Mouse (Mus musculus) bone marrow, adult 2 months (tissue): Measurements from ENCODE around the gene Ric8a. TPM values are rescaled to one million over a fixed set of nuclear protein-coding genes. Genes with fewer than 3 reads are reported as not detected.

Source experiments
- H3K27ac ChIP-seq: fragments of 200-500 bp; 2 replicates; pipeline ENCODE4 v1.5.1; 2012; ENCODE audit warnings: low read depth, mild to moderate bottlenecking, control low read depth, inconsistent platforms, low read length; ENCODE audit not compliant: control insufficient read depth, poor library complexity, insufficient read depth
- H3K4me1 ChIP-seq: fragments of 200-500 bp; 2 replicates; pipeline ENCODE4 v1.6.1; 2011; ENCODE audit warnings: low read length; ENCODE audit not compliant: control insufficient read depth, insufficient read depth
- H3K4me3 ChIP-seq: fragments of 200-500 bp; replicated peaks from 2 replicates; pipeline ENCODE3; 2011; ENCODE audit warnings: mild to moderate bottlenecking, low read depth, low read length, control low read depth; ENCODE audit not compliant: control insufficient read depth
- CTCF ChIP-seq: fragments of 200-500 bp; IDR thresholded peaks from 2 replicates; pipeline ENCODE4 v1.5.1; 2011; ENCODE audit warnings: low read length, control low read depth; ENCODE audit not compliant: control insufficient read depth, insufficient read depth
- POLR2A ChIP-seq: fragments of 200-500 bp; IDR thresholded peaks from 2 replicates; pipeline ENCODE4 v1.6.1; 2011; ENCODE audit warnings: low read depth, mild to moderate bottlenecking, control low read depth, low read length, borderline replicate concordance; ENCODE audit not compliant: control insufficient read depth
- WGBS: fragments of 180-500 bp; shearing (Covaris S2); methylation state at CpG from one replicate; pipeline ENCODE4 v1.1.7; 2018; 5-methylcytosine and 5-hydroxymethylcytosine counted together
- polyA plus RNA-seq: library from polyadenylated mRNA; stranded (reverse); fragments of >200 nt; gene quantifications from 2 replicates; pipeline ENCODE4 v1.2.4, GENCODE M21; 2011; ENCODE audit warnings: low replicate concordance; ENCODE audit not compliant: missing spikeins, insufficient read depth, insufficient read length

The Ric8a gene
- polyA plus RNA-seq, 1 experiment, result 53.0 TPM

GRCm38 (mm10) chr7:140828171-140828881 lies 28.4 kb upstream of the Ric8a start:
- TF ChIP-seq CTCF (no peak), POLR2A (no peak)
- WGBS, result 10% methylated on average over 8 of the region's 8 CpGs
- Histone ChIP-seq H3K4me1 (no peaks in the 10 kb centered on the region; the same call in 1 of the 2 replicates), H3K27ac (no peak overlapping the region), H3K4me3 (no peak overlapping the region)

- Histone ChIP-seq H3K4me3 (no peak overlapping the region), H3K27ac (no peak overlapping the region), H3K4me1 (no peaks in the 10 kb centered on the region; the same call in 1 of the 2 replicates)
- no peak for TF ChIP-seq CTCF
- no peak for TF ChIP-seq POLR2A
- 40% methylated on average over 6 of the region's 6 CpGs for WGBS
These were observed 25.3 kb upstream of the Ric8a start for GRCm38 (mm10) chr7:140831447-140831846.

- no peak for TF ChIP-seq POLR2A
- TF ChIP-seq CTCF, result no peak
- H3K4me1 ChIP-seq, result no peaks in the 10 kb centered on the region
- H3K4me3 ChIP-seq, result no peak overlapping the region
- H3K27ac ChIP-seq, result no peak overlapping the region
- WGBS, result 73% methylated on average over 4 of the region's 4 CpGs
These were observed 23.4 kb upstream of the Ric8a start for GRCm38 (mm10) chr7:140833341-140833740.

GRCm38 (mm10) chr7:140834968-140835757 lies 21.6 kb upstream of the Ric8a start, which contains the start of gene Urah:
TSS of gene Urah (plus strand) at chr7:140835018.
- TF ChIP-seq CTCF, result no peak
- no peak for TF ChIP-seq POLR2A
- Histone ChIP-seq H3K27ac (no peak within 1 kb of the TSS), H3K4me1 (no peaks in the 10 kb centered on the region), H3K4me3 (no peak within 1 kb of the TSS)
- WGBS, result 82% methylated on average over 20 of the region's 20 CpGs

- no peak for TF ChIP-seq POLR2A
- TF ChIP-seq CTCF, result no peak
- Histone ChIP-seq H3K4me3 (no peak overlapping the region), H3K27ac (no peak overlapping the region), H3K4me1 (no peaks in the 10 kb centered on the region)
- WGBS, result 79% methylated on average over 2 of the region's 2 CpGs
These were observed 21.0 kb upstream of the Ric8a start for GRCm38 (mm10) chr7:140835758-140836087.

GRCm38 (mm10) chr7:140836243-140837115 lies 20.3 kb upstream of the Ric8a start:
- Histone ChIP-seq H3K27ac (no peak overlapping the region), H3K4me1 (no peaks in the 10 kb centered on the region), H3K4me3 (no peak overlapping the region)
- WGBS, result 82% methylated on average over 9 of the region's 9 CpGs
- TF ChIP-seq CTCF (no peak), POLR2A (no peak)

- no peak overlapping the region for H3K27ac ChIP-seq
- no peaks in the 10 kb centered on the region for H3K4me1 ChIP-seq
- TF ChIP-seq CTCF (no peak), POLR2A (no peak)
- WGBS, result 67% methylated on average over 5 of the region's 5 CpGs
- H3K4me3 ChIP-seq, result no peak overlapping the region
These were observed 17.2 kb upstream of the Ric8a start for GRCm38 (mm10) chr7:140839556-140839955.
